Mouse (Mus musculus) neutrophil, adult 5-6 weeks (primary cell): Measurements from ENCODE around the gene Pde4dip. TPM values are rescaled to one million over a fixed set of nuclear protein-coding genes. Genes with fewer than 3 reads are reported as not detected.

Experiments used
- ATAC-seq: fragments of 151-379, 151-347 bp; 2 replicates; pipeline ENCODE4 v1.8.0; 2017; ENCODE audit warnings: mild to moderate bottlenecking, moderate TSS enrichment; ENCODE audit not compliant: insufficient number of reproducible peaks, poor library complexity, low FRiP score, severe bottlenecking; ENCODE audit errors: extremely low read depth
- total RNA-seq: library from RNA; stranded (forward); fragments of 200-1000 nt; gene quantifications from 2 replicates; pipeline ENCODE4 v1.2.3, GENCODE M21; 2017

Pde4dip gene
- total RNA-seq, 1 experiment from 2014 or later, result 16.8 TPM

DNA sequence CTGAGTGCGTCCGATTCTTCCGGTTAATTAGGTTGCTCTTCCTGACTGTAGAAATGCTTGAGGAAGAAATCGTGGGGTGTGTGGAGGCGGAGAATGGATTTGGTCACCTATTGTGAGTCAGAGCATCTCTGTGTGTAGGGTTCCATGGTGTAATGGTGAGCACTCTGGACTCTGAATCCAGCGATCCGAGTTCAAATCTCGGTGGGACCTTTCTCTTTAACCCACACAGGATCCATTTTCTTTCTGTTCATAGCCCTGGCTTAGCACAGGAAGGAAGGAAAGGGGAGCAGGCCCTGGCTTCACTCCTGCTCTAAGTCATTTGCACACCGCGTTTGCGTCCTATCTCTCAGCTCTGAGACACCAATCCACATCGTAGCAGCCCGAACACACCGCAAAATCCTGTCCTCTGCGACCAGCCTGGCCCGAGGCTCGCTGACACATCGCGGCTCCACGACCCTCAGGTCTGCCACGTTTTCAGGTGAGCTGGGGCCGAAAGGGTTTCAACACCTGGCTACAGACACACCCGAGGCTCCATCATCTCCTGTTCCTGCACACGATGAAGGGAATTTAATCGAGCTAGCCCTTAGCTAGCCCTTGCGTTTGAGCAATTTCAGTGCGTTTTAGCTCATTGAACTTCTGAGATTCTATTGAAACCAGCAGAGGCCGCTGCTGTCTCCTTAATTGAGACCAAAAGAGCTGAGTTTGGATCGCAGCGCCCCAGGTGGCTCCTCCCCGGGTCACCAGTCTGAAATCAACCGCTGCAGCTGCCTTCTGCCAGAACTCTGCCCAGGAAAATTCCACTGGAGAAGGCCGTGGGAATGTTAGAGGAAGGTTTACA lies 207.0 kb downstream of the Pde4dip start:
- peak; percentile 68 for ATAC-seq

DNA sequence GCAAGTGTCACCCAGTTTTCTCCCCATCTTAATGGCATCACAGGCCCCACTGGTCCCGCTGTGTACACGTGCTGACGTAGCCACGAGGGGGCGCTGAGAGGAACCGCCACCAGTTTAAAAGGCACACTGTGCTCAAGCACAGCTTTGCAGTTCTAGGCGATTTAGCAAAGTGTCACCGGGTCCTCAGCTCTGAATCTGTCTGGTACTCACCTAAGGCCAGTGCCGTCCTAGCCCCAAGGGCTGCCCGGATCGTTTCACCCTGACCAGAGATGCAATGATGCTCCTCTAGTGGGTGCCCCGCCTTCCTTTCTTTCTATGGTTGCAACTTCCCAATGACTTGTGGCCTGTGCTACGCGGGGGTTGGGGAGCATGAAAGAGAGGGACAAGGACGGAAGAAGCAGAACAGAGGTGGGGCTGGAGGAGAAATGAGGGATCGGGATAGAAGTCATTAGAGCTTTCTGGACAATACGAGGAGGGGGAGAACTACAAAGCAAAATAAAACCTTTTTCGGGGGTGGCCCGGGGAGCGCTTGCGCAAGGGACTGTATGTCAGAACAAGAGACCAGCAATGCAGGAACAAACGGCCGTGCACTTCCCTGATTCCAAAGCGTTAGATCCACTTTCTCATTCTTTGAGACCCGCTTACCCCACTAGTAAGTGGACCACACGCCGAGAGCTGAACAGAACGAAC lies 207.7 kb downstream of the Pde4dip start:
- ATAC-seq, result peak; percentile 78

DNA sequence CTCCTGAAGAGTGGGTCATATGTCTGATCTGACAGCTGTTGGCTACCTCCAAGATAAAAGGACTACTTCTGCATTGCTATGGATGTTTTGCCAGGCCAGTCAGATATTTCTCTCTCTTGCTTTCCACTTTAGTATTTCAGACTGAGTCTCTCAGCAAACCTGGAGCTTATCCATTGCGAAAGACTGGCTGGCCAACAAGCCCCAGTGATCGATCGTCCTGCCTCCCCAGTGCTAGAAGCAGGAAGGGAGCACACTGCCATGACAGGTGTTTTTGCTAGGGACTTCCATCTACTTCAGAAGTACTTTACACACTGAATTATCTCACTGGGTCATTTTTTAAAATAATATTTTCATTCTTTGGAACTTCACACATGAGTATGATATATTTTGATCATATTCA lies 210.1 kb downstream of the Pde4dip start:
- ATAC-seq, result no peak

DNA sequence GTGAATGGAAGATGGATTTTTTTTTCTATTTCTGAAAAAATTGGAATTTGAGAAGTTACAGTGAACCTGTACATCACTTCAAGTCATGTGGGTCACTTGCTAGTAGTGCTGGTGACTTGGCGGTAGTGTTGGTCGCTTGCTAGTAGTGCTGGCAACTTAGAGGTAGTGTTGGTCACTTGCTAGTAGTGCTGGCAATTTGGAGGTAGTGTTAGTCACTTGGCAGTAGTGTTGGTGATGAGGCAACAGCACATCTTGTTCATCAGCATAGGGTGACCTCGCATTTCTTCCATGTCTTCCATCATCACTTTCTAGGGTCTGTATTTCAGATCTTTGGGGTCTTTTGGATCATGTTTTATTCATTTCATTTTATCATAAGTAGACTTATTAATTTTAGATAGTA lies 212.4 kb downstream of the Pde4dip start:
- ATAC-seq, result no peak

DNA sequence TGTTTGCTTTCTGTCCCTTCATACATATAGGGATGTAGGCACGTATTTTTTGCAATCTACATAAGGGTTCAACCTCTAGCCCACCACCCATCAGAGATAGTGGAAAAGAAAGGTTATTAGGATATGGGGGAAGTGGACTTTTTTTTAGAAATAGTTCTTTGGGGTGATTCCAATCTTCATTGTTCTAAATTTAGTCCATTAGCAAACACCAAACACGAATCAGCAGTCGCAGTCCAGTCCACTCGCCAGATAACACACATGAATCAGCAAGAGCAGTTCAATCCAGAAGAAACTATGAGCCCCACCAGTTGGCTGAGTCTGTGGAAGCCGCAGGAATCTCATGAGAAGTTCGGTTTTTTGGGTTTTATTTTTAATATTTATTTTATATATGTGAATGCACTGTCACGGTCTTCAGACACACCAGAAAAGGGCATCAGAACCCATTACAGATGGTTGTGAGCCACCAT lies 213.8 kb downstream of the Pde4dip start, which contains the start of gene Gm17651:
Gene Gm17651 (minus strand): TSS at position 51 of the 467 bp plus-strand sequence.
- ATAC-seq, result no peak

DNA sequence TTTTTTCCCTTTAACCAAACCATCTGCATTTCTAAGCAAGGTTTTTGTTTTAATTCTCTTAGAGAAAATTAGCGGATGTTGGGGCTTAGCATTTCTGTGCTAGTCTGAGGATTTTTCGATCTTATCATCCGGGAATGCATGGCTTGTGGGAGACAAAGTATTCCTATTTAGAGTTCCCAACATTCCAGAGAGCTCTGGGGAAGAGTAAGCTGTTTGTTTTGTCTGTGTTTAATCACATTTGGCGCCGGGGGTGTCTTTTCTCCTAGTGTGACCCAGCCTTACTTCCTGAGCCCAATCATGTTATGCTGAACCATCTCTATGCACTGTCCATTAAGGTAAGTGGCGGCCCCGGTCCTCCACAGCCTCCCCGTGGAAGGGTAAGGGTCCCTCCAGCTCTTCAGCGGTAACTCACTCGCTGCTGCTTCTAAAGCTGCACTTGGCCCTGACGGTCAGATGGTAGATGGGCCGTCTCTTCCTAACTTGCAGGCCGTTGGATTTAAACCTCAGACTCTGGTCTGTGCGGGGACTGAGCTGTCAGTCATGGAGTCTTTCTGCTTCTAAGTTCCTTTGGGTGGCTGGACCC lies 221.3 kb downstream of the Pde4dip start:
- ATAC-seq, result no peak

DNA sequence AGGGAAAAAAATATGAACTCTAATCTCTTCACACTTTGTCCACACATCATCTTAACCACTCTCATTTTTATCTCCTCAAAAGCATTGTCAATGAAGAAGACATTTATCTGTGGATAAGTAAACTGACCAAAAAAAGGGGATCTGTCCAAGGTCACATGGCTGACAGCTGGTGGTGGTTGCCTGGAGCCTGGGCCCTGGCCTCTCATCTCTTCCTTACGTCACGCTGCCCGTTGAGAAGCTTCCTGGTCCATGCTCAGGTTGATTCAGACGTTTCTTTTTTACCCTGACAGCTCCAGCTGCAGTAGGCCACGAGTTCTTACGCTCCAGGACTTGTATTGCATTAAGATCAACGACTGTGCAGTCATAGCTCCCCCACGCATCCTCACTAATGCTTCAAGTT lies 222.4 kb downstream of the Pde4dip start:
- no peak for ATAC-seq

DNA sequence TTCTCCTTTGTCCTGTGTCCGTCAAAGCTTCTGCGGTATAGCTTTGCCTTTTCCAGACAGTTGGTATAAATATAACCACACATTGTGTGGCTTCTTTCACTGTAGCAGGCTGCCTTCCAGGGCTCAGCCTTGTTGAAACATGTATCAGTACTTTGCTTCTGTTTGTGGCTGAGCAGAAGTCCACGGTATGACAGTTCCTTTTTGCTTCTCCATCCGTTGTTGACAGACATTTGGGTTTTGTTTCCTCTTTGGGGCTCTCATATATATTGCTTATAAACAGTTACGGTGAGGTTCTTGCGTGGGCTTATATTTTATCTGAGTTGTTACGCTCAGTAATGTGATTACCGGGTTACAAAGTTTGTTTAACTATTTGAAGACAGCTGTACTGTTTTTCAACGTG lies 223.0 kb downstream of the Pde4dip start:
- ATAC-seq, result no peak

DNA sequence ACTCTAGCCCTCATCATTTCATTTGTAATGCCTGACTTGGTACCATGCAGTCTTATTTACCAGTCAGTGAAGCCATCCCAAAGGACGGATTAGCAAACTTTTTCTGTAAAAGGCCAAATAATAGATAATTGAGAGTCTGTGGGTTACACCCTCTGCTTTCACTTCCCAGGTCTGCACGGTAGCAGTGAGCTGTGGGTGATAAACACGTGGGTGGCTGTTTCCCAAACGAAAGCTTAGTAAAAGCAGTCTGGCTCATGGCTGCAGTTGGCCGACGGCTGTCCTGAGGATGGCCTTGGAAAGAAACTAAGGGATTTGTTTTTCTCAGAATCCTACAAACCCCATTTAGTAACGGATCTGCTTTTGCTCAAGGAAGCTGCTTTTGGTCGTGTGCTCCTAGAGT lies 227.3 kb downstream of the Pde4dip start:
- no peak for ATAC-seq

DNA sequence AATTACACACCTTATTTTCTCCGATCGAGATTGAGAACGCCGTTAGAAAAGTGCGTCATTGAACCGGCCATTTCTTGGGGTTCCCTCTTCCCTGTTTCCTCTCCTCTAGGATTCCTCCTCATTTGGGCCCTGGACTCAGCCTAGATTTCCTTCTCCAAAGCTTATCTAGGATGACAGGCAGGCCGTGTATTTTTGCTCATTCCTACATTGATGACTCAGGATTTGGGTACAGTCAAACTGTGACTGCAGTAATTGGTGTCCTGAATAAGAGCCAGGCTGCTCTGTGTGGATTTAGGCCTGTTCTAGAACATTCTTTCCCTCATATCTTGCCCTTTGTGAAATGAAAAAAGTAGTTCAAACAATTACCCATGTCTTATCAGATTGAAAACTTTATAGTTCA lies 228.8 kb downstream of the Pde4dip start:
- no peak for ATAC-seq

DNA sequence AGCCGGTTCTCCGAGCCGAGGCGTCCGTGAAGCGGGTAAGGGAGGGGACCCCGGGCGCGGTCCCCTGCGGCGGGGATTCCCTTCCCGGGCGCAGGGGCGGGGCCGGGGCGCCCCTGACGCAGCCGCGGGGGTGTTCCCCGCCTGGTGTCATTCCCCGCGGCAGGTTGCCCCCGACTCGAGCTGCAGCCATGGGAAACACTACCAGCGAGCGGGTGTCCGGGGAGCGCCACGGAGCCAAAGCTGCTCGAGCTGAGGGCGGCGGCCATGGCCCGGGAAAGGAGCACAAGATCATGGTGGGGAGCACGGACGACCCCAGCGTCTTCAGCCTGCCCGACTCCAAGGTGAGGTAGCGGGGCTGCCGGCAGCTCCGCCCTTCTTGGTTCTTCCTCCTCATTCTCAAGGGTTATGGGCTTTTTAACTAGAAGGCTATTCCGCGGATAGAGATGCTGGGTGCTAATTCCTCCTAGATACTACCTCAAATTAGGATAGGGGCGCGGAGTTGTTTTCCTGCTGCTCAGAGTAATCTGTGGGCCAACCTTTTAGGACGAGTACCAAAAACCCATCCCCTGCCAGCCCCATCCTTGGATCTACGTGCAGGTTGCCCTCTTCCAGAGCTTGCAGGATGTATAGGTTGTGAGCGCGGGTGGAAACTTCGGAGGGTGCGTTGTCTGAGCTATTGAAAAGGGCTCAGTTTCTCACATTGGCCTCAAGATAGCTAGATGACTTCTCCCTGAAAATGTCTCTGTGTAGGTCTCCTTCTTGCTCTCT lies 229.9 kb downstream of the Pde4dip start:
- ATAC-seq, result 0 out of 2 replicates have a peak, but pooled peaks have one; percentile 4

DNA sequence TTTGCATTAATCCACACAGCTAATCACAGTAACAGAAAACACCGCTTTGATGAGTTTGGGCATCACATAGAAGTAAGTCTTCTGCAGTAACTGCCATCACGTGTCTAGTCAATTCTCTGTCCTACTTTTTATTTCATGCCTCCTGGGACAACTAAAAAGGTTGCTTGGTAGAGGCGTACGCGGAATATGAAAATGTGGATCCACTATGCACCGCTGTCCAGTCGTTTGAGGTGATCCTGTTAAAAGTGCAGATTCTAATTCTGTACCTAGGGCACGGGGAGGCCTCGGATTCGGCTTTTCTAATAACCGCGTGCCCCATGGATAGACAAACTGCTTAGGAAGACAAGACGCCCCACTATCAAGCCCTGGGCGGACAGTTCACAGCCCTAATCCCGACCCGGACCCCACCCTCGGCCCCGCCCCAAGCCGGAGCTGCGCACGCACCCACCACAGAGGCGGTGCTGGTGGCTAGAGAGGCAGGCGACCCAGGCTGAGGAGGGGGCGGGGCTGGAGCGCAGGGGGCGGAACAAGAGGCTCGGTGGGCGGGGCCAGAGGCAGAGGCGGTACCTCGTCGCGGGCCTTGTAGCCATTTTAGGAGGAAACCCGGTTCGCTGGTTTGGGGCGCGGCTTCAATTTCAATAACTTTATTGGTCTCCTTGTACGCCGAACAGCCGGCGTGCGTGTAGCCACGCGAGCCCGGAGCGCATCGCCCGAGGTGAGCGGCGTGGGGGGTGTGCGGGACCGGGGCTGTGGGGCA lies 230.7 kb downstream of the Pde4dip start, which contains the start of gene Prkab2:
Gene Prkab2 (plus strand): TSS at position 539 of the 757 bp plus-strand sequence.
- peak; percentile 97 for ATAC-seq

DNA sequence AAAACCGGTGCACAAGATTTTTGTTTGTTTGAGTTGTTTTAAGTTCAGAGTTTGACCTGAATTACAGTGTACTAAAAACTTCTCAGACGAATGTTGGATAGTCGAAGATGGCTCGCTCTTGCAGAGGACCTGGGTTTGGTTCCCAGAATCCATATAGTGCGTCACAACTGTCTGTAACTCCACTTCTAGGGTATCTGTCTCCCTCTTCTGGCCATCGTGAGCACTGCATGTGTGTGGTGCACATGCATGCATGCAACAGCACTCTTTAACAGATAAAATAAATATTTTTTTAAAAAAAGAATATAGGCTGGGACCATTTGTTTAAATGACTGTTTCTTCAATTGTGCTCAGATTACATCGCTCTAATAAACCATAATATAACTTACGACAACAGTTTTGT lies 233.6 kb downstream of the Pde4dip start:
- ATAC-seq, result no peak

DNA sequence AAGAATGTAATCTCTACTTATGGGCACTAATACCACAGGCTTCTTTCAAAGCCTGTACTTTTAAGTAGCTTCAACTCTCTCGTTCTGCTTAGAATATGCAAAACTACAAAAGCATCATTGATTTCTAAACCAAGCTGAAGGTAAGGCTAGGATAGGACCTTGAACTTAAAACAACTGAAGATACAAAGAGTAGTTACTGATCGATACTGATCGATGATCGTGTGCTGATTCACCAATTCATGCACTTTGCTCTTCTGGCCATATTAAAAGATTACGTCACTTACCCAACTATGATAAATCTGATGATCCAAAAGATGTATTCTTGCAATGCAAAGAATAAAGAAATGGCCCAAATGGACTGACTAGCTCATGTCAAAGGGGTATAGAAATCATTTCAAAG lies 234.7 kb downstream of the Pde4dip start:
- no peak for ATAC-seq

DNA sequence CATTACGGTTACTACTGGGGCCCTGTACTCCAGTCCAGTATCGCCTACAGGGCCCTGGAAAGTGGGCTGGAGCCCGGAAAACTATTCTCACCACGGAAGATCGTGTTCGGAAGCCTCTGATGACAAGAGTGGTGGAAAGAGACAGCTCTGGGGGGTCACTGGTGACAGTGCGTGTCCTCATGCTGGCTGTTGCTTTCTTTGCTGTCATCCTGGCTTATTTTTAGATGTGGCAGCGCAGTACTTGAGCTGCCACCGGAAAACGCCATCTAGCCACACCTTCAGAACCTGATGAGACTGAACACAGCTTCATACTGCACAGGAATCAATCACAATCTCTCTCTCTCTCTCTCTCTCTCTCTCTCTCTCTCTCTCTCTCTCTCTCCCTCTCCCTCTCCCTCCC lies 236.9 kb downstream of the Pde4dip start:
- no peak for ATAC-seq

DNA sequence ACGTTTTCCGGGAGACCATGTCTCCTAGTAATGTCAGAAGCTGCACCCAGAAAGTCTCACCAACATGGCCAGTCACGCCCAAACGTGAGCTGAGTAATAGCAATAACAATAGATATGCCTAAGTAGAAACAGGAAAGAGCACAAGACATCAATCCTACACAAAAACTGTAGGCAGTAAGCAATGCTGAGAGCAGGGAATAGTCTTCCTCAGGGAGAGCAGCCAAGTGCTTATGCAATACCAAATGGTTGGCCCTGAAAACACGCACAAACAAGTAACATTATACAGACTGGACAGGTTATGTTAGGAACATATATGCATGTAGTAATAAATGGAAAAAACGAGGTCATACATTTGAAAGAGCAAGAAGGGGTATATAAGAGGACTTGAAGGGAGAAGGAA lies 239.0 kb downstream of the Pde4dip start:
- ATAC-seq, result no peak

DNA sequence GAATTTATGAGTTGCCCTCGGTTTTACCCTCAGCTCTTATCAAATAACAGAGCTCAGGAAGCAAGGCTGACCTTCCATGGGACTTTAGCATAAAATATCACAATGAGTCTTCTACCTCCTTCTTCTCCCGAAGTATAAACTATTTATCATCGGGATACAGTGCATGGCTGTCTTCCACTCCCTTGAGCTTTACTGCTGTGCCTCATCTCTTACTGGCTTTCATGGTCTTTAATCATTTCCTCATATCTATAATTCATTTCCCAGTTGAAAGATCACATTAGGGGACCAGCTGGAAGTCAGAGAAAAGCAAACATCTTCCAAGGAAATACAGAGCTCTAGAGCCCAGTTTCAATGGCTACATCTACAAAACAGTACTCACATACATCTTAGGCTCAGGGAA lies 239.5 kb downstream of the Pde4dip start:
- ATAC-seq, result no peak

DNA sequence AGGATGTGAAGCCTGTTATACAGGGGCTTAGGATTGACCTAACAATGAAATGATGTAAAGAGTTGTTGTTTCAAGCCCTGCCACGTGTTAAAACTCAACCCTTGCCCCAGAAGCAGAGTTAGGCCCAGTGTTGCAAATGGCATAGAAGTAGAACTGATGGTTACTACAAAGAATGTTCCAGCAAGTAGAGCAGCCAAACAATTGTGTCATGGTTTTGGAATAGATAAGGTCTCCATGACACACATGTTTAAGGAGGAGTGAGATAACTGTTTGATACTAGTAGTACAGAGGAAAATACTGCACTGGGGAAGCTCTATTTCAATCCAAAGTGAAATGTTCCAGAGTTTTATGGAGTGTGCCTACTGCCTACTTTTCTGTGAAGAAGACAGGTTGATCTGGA lies 240.0 kb downstream of the Pde4dip start:
- no peak for ATAC-seq
